Mouse (Mus musculus): ENCODE data around the gene Zfp800.

The Zfp800 gene

DNA sequence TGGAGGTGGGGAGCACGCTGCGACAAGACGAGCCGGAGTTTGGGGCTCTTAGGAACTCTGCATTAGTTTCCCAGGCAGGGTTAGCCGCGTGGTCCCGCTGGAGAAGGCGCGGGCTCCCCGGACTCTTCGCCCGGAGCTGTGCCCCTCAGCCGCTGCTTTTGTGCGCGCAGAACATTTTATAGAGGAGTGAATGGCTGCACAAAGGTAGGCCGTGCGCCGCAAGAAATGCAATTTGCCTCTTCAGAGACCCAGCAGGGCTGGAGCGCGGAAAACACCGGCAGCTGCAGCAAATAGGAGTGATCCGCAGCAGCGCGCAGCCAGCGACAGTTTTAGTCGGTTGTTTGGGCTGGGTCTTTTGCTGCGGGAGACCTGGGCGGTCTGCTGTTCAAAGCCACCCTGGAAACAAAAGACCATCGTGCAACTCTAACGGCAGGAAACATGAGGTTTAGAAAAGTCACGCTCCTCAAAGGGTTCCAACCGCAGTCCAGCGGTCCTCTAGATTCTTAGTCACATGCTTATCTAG is at the start of gene Zfp800:
TSS of gene Zfp800 (minus strand) at position 325 of the 523 bp plus-strand sequence.
- DNase-seq (ENCODE audit: low spot score), result peak; percentile 18

DNA sequence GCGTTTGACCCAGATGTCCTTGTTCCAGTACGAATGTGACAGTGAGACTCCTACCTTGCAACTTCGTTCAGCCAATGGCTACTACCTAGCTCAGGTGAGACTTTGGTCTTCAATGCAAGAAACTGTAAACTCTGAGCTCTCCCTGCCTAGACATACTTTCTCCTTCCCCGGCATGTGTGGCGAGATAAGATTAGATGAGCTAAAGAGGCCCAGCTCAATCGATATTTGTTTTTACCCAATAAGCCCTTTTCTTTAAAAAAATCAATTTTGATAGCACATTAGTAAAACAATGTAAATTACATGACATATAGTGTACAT is 33.7 kb upstream of the Zfp800 start:
- no peak for DNase-seq (ENCODE audit: low spot score)

DNA sequence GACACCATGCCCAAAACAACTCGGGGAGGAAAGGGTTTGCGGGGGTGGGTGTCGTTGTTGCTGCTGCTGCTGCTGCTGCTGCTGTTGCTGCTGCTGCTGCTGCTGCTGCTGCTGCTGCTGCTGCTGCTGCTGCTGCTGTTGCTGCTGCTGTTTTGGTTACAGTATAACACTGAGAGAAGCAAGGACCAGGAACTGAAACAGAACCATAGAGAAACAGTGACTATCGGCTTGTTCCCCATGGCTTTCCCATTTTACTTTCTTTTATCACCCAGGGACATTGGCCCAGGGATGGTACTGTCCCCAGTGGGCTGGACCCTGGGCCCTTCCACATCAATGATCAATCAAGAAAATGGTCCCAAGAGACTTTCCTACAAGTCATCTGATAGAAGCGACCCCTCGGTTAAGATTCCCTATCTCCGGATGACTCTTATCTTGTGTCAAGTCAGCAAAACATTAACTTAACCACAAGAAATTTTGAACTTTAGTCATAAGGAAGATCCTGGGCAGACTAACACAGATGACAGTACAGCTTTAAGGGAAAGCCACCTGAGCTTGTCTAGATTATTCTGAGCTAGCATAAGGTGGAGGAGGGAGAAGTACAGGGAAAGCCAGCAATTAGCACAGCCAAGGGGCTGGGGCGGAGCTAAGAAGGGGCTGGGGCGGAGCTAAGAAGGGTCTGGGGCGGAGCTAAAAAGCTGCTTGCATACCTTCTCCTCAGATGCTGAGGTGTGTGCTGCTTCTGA is 33.2 kb upstream of the Zfp800 start:
- DNase-seq (ENCODE audit: low spot score), result peak; percentile 71

DNA sequence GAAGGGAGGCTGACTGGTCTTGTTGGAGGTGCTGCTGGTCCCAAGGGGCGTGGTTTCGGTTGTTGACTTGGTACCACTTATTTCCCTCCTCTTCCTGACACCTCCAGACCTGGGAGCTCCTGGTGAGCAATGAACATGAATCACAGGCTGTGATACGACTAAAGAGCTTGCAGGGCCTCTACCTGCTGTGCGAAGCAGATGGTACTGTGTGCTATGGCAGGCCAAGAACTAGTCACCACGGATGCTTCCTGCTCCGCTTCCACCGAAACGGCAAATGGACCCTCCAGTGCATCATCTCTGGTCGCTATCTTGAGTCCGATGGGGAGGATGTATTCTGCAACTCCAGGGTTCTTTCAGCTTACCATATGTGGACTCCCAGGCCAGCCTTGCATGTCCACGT is 32.1 kb upstream of the Zfp800 start:
- no peak for DNase-seq (ENCODE audit: low spot score)

DNA sequence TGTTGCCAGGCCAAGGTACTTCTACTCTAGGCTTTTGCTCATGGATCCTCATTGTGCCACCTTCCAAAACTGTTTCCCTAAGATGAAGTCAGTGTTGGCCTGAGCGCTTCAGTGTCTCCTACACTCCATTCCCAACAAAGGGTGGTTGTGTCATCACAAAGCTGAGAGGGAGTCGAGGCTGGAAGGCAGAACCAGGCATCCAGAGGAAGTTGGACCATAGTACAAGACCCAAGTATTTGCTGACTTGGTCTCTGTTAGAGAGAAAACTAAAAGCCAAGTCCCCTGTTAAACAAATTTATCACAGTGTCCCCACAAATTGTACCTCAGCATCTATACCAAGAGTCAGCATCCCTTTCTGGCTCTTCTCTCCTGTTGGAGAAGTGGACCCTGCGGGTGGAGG is 30.5 kb upstream of the Zfp800 start, which contains the start of gene Gcc1:
TSS of gene Gcc1 (minus strand) at position 101 of the 400 bp plus-strand sequence.
- no peak for DNase-seq (ENCODE audit: low spot score)

DNA sequence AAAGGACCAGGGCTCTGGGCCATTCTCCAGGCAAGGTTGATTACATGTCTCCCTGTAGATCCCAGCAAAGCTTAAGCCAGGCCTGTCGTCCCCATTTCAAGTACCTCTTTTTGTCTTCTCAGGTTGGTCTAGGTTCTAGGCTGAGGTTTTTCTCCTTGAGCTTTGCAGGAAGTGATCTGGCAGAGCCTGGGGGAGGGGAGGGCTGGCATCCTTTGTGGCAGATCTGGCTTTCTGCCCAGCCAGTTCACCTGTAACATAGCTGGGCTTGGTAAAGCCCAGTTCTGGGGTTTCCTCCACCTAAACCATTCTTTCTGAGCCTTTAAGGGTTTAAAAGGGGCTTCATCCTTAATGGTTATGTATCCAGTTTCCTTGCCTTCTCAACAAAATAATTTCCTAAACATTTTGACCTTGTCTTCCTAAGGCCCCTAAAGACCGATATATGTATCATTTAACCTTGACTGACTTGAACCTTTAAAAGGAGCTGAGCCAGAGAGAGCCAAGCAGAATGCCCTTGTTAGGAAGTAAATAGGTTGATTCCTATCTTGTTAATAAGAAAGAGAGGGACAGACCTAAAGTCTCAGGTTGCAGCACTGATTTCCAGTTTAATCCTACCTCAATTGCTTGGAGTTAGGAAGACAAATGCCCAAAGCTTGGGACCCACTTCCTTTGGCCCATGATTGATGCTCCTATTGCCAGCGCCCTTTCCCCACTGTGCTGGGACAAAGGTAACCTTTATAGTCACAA is 29.5 kb upstream of the Zfp800 start, which contains the start of gene Fscn3:
TSS of gene Fscn3 (plus strand) at position 694 of the 744 bp plus-strand sequence.
- no peak for DNase-seq (ENCODE audit: low spot score)

DNA sequence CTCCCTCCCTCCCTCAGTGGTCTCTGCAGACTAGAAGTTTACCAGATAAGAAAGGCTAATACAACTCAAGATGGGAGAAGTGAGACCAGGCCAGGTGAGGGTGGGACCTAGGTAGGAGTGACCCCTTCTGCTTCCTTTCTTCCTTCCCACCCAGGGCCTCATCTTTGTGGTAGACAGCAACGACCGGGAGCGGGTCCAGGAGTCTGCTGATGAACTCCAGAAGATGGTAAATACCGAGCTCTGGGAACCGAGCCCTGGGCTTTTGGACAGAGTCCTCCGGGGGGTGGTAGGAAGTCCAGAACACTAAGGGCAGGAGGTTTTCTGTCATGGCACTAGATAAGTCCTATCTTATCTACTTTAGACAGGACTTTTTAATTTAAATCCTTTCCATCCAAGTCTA is 27.2 kb upstream of the Zfp800 start:
- no peak for DNase-seq (ENCODE audit: low spot score)

DNA sequence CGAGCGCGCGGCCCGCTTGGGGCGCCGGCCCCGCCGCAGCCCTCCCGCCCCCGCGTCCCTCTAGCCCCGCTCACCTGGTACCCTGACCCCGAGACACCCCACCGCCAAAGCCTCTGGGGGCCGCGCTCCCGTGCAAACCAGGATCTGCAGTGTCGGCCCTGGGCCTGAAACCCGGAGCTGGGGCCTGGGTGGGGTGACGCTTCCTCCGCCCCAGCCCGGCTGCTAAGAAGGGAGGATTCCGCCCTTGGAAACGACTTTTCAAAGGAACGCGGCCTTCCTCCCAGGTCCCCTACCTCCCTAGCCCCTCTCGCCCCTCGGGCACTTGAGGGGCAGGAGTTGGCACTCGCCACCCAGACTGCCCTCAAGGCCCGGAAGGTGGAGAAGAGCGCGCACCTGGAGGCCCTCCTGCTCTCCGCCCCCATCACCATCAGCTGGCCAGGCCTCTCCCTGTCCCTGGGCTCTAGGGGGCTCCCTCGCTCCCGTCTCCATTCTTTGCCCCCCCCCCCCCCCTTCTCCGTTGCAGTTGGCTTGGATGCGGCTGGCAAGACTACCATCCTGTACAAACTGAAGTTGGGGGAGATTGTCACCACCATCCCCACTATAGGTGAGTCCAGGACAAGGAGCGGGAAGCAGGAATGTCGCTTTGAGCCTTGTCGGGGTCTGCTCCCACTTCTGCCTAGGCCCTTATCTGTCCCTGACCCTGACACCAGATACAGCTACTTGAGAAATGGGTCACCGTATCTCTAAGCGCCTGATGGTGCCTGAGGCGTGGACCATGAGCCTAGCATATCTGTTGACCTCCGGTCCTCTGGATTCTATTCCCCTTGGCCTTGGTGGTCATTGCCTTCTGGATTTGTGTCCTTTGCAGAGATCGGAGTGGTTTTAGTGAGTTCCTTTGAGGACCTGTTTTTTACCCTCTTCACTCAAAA is 26.2 kb upstream of the Zfp800 start:
- peak; percentile 75 for DNase-seq (ENCODE audit: low spot score)

DNA sequence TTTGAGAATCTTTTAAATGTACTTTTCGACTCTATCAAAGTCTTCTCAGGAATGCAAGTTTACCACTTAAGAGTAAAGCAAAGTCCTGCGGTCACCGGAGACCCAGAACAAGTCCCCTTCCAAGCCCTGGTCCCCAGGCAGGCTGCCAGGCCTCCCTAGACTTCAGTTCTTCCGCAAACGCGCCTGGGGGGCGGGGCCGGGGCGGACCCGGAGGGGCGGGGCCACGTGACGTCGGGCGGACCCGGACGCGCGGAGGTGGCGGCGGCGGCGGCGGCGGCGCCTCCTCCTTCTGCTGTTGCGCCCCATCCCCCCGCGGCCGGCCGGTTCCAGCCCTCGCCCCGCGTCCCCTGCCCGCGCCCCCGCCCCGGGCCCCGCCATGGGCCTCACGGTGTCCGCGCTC is 25.5 kb upstream of the Zfp800 start, which contains the start of gene Arf5:
TSS of gene Arf5 (plus strand) at position 248 of the 400 bp plus-strand sequence.
- peak; percentile 89 for DNase-seq (ENCODE audit: low spot score)

DNA sequence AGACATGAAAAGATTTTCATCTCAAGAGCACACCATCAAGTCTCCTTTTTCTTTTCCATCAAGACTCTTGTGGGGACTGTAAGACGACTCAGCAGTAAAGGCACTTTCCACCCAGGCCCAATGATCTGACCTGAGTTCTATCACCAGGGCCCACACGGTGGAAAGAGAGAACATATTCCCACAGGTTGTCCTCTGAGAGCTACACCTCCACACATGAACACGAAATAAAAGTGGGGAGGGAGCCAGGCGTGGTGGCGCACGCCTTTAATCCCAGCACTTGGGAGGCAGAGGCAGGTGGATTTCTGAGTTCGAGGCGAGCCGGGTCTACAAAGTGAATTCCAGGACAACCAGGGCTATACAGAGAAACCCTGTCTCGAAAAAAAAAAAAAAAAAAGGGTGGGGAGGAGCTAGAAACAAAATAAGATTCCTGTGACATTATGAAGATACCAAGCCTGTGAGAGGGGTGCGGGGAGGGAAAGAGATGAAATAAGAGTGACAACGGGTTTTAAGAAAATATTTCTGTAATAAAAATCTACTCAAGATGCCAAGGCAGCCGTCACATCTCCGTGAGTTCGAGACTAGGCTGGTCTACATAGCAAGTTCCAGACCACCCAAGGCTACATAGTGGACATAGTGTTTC is 25.0 kb upstream of the Zfp800 start:
- DNase-seq (ENCODE audit: low spot score), result peak; percentile 26

DNA sequence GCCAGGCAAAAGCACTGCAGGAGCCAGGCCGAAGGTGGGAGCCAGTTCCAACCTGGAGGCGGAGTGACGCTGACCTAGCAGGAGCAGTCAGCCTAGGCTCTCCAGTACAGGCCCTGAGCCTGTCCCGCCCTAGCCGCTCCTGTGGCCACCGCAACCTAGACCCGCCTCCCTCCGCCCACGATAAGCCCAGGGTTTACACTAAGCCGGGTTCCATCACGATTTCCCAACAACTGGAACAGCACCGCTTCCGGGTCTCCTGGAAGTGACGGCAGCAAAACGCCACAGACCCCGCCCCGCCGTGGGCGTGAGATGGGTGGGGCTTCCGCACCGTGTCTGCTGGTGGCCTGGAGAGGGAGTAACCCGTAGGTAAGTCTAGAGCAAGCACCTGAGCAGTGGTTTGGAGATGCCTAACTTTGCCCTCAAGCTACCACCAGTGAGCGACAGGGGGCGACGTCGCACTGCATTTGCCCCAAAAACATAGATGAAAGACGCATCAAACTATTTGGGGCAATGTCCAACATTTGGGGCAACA is 23.7 kb upstream of the Zfp800 start:
- peak; percentile 98 for DNase-seq (ENCODE audit: low spot score)

DNA sequence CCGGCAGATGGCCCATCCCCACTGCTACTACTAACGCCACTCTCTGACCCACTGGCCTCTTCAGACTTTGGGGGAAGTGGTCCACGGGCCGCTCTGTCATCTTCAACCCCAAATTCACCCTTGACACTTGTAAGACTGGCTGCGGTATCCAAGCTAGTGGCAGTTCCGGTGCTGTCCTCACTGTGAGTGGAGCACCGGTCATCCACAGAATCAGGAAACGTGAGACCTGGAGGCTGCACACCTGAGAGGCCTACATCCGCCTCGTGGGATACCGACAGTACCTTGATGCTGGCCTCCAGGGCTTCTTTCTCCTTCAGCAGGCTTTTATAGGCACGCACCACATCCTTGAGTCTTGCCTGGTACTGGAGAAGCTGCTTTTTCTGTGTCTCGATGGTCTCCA is 23.1 kb upstream of the Zfp800 start:
- DNase-seq (ENCODE audit: low spot score), result no peak

DNA sequence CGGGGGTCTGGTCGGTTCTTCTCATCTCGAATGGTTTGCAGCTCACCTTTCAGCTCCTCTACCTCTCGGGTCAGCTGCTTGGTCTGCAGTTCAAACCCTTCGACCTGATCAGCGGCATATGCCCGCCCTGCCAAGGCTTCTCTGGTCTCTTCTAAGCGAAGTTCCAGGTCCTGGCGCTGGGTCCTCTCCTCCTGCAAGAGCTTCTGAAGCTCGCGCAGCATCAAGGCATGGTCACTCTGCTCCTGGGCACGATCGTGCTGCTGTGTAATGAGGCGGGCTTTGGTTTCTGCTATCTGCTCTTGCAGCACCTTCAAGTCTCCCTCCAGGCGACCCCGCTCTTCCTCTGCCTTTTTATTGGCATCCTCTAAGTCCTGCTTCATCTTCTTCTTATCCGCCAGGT is 22.6 kb upstream of the Zfp800 start:
- no peak for DNase-seq (ENCODE audit: low spot score)

DNA sequence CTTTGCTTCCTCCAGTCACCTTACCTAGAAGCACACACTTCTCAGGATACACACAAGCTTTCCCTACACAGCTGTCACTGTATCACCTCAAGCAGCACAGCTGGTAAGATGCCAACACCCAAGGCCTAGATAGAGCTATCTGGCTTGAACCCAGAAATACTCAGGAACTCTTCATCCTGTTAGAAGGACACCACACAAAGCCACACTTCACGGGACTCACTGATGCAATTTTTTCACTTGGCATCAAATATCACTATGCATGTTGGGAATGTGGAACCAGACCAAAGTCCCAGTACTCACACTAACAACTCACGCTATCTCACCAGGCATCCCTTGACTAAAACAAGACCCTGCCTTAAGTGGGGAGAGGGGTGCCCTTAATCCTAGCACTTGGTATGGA is 21.9 kb upstream of the Zfp800 start:
- no peak for DNase-seq (ENCODE audit: low spot score)

DNA sequence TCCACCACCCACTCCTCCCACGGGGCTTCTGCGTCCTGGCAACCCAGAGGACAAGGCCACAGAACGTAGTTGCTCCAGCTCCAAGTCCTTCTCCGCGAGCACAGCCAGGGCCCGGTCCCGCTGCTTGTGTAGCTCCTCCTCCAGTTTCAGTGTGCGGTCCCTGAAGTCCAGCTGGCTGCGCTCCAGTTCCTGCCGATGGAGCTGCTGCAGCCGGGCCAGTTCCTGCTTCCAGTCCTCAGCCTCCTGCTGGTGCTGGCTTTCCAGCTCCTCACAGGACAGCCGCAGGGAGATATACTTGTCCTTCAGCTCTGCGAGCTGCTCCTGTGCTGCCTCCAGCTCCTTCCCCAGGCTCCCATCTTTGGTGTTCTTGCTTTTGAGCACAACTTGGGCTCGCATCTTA is 20.6 kb upstream of the Zfp800 start:
- no peak for DNase-seq (ENCODE audit: low spot score)

DNA sequence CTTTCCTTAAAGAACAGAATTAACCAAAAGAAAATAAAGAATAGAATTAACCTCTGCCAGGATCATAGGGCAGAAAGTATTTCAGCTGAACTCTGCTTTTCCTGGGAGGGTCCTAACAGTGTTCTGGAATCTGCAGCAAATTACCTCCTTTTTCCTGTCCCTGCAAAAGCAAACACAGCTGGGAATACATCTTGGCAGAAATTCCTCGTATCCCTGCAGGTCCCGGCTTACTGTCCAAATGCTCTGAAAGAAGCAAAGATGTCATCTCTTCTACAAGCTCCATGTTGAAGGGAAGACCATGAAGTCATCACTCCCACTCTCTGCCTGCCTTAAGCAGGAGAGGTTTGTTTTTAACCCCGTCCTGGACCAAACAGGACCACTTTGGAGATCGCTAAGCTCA is 19.2 kb upstream of the Zfp800 start:
- DNase-seq (ENCODE audit: low spot score), result no peak

DNA sequence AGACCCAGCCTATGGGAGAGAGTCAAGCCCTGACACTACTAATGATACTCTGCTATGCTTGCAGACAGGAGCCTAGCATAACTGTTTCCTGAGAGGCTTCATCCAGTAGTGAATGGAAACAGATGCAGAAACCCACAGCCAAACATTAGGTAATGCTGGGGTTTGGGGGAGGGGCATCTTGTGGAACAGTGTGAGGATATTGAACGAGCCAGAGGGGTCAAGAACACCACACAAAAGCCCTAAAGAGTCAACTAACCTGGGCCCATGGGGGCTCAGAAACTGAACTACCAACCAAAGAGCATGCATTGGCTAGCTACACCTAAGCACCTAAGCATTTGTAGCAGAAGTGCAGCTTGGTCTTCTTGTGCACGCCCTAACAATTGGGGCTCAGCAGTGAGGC is 13.4 kb upstream of the Zfp800 start:
- DNase-seq (ENCODE audit: low spot score), result no peak

DNA sequence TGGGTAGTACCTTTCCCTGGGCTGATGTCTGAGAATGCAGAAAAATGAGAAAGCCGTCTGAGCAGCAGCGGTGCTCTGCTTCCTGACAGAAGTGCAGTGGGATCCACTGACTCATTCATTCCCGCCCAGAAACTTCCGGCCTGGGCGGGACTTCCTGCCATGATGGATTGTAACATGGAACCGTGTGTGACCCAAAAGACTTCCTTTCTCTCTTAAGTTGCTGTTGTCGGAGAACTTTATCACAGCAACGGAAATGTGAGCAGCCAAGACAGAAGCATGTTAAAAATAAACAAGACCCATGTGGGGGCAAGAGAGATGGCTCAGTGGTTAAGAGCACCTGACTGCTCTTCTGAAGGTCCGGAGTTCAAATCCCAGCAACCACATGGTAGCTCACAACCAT is 12.2 kb upstream of the Zfp800 start:
- no peak for DNase-seq (ENCODE audit: low spot score)

DNA sequence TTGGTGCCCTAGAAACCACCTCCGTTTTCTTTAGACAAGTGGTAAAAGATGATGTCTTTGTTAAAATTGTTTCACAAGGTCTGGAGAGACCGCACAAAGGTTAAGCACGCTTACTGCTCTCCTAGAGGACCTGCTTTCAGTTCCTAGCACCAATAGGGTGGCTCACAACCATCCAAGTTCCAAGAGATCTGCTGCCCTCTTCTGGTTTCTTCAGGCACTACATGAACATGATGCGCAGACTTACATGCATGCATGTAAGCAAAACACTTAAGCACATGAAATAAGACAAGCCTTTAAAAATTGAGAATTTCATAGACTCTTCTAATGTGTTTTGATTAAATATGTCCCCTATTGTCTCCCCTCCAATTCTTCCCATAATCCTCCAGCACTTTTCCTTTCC is 2.0 kb upstream of the Zfp800 start:
- DNase-seq (ENCODE audit: low spot score), result no peak

DNA sequence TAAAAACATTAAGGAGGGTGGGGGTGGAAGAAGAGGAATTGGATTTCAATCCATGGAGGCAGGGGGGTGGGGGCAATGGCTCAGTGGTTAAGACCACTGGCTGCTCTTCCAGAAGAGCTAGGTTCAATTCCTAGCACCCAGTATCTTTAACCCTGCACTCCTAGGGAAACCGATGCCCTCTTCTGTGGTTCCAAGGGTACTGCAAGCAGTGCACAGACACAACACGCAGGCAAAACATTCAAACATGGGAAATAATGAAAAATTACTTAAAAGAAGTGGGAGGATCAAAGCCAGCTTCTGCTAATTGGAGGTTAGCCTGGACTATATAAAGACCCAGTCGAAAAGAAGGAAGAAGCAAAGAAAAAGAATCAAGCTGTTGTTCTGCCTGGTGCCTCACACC is 921 bp upstream of the Zfp800 start:
- no peak for DNase-seq (ENCODE audit: low spot score)

DNA sequence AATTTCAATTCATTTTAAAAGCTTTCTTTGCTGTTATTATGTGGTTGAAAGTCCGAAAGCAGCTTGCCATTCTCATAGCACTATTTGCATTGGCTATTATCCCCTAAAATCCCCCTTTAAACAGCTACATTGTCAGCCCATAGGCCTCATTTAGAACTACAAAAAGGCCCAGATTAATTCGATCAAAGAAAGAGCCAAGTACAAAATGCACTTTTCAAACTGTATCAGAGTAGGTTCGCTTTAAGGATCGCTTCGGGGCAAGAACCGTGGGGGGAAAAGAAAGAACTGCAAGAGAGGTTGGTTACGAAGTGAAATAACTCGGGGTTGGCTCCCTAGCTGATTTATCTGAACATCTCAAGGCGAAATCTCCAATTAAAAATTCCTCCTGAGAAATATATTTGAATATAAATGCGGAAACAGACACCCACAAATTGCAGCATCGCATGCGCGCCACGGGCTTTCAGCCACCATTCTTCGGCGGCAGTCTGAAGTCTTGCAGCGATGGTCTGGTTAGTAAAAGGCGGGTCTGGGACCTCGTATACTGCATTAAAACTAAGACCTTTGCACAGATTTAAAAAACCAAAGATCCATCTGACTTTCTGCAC is 850 bp downstream of the Zfp800 start:
- DNase-seq (ENCODE audit: low spot score), result peak; percentile 11
